Mouse (Mus musculus): ENCODE measurements around the gene Polr2b.

Polr2b gene

DNA sequence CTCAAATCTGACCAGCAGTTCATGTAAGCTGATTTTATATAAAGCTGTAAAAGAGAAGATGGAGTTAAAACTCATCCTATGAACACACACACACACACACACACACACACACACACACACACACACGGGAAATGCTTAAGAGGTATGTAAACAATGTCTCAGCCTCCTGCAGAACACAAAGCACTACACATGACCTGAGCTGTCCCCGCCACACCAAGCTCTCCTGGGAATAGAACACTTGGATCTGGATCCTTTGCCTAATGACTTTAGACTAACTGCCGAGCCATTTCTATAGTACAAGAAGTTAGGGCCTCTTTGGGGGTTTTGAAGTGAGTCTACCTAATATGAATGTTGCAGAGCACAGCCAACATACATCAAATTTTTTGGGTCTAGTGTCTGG lies 52.2 kb downstream of the Polr2b start:
- no peak for DNase-seq (ENCODE audit: extremely low read depth, low read depth)

DNA sequence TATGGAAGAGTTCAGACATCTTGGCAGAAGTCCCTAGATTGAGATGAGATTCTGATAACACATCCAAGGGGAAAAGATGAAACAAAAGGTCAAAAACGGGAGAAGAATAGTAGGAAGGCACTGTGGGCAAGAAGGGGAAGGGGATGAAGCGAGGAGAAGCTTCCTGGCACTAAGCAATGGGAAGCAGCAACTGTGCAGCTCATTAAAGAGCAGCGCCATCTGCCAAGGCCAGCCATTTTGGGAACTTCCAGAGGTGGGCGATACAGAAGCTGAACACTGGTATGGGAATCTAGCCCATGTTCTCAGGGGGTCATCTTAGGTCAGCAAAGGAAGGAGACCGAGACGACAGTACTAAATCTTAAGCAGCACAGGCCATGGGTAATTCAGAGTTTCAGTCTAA lies 53.7 kb downstream of the Polr2b start:
- no peak for DNase-seq (ENCODE audit: extremely low read depth, low read depth)

DNA sequence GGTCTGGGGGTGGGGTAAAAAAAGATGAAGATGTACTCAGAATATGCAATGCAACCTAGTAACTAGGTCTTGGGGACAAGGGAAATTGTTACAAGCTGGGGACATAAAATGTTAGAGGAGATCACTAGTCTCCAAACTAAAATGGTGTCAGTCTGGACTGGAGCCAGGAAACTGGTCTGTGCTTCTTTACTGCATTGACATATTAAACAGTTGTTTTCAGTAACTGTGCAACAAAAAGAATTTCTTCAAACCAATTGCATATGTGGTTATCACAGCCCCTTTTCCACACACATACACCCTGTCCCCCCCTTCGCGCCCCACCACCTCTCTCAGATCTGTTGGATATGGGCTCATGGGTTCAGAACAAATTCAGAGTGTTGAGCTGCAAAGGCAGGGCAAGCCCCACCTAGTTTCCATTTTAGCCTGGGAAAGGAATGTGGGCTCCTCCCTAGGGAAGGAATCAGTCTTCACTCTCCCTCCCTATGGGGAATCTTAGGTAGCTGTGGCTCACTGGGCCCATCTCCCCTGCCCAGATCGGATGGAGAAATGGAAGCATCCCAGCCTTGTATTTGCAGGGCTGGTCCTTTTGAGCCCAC lies 54.6 kb downstream of the Polr2b start:
- DNase-seq (ENCODE audit: extremely low read depth, low read depth): no peak

DNA sequence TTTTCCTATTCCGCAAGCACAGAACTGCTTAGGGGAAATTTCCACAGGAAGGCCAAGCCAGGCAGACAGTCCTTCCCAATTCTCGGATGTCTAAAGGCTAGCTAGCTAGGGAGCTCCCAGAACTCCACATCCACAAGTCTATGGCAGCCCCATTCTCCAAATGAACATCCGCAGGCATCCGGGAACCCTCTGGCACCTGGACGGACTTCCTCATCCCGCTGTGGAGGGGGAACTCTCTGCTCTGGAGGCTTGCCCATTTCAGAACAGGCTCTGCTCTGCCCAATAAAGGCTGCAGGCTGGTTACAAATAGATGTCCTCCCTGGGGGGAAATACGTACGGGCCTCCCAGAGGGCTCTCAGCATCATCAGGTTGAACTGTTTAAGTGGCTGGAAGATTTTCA lies 56.4 kb downstream of the Polr2b start:
- no peak for DNase-seq (ENCODE audit: extremely low read depth, low read depth)

DNA sequence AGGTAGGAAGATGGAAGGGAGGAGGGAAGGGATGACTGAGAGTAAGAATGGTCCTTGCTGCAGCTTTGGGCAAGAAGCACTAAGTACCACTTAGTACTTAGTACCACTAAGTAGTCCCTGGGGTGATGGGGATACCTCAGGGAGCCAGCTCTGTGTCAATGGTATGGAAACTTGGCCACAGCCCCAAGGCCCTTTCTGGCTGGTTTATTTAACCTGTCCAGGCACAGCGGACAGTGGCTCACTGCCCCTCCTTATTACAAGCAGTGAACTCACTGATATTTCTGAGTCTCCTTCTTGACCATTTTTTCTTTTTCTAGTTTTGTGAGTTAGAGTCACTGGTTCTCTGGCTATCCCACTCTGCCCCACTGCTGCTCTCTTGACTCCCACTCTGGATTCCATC lies 57.2 kb downstream of the Polr2b start:
- DNase-seq (ENCODE audit: extremely low read depth, low read depth): no peak

DNA sequence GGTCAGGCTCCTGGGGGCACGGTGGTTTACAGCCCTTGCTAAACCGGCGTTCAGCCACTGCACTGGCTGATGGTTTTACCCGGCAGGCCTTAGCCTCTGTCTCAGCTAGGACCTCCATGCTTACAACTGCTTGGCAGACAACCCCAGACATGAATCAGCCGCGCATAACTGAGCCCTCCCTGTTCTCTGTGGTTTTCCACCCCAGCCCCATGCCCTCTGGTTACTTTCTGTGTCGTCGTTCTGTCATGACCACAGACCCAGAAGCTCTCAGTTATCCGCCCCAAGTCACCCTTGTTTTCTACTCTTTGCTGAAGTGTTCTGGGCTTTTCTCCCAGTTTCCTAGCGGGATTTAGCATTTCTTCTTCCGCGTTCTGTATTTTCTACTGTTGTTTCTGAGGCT lies 57.7 kb downstream of the Polr2b start:
- no peak for DNase-seq (ENCODE audit: extremely low read depth, low read depth)

DNA sequence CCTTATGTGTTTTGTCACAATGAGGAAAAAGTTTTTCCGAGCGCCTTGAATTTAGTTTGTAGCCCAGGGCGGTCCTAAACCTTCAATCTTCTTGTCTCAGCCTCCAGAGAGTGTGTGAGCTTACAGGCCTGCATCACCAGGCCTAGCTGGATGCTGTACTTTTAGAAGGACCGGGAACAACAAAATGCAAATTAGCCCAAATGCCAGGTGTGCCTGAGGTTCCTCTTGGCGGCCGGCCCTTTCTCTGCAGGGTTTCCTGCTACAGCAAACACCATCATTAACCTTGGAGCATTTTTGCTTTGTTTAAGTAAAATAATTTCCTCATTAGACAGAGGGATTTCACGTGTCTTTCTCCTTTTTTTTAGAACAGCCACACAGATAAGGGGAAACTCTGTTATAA lies 58.2 kb downstream of the Polr2b start:
- DNase-seq (ENCODE audit: extremely low read depth, low read depth): no peak

DNA sequence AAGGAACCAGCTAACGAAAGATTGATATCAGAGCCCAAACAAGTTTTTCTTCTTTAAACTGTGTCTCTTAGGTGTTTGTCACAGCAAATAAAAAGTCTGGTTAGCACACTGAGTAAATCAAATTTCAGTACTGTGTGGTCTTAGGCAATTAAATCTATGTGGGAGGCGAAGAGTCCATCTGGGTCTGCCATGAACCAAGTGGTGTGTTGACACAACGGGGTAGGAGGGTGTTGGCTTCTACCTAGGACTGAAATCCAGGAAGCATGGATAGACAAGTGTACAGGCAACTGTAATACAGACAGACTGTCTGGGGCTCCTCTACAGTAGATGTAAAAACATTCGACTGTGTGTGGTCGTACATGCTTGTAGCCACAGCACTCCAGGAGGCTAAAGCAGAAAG lies 59.4 kb downstream of the Polr2b start:
- DNase-seq (ENCODE audit: extremely low read depth, low read depth): no peak

DNA sequence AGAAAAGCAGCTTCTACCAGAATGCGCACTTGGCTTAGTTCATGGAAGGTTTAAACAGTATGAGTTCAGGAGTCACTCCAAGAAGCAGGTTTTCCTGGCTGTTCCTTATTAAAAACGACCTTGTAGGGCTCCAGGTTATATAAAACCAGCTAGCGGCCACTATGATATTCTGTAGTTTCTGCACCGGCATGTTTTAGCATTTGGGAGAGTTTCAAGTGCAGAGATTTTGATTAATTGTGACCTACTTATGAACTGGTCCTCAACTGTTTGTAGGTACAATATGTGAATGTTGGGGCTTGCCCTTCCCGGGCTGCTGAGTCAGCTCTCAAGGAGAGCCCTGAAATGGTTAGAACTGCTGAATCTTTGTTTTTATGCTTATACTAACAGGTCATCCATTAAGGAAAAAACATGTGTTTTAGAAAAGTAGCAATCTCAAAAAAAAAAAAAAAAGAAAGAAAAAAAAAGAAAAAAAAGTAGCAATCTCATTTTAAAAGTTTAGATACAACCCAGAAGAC lies 60.5 kb downstream of the Polr2b start:
- DNase-seq (ENCODE audit: extremely low read depth, low read depth): no peak

DNA sequence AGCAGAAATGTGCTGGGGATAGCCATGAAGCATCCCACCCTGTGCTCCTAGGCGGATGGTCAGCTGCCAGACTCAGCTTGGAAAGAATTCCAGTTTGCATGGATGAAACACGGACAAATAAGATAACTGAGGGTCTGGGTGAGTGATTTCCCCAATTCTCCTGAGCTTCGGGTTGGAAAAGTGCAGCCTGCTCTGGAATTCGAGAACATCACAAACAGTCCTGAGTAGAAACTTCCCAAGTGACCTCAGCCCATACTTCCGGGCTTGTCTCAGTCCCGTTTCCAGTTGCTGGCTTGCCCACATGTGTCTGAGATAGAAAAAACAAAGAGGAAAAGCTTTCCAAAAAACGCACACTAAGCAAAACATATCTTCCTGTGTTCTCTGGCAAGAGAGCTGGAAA lies 62.3 kb downstream of the Polr2b start:
- DNase-seq (ENCODE audit: extremely low read depth, low read depth): no peak

DNA sequence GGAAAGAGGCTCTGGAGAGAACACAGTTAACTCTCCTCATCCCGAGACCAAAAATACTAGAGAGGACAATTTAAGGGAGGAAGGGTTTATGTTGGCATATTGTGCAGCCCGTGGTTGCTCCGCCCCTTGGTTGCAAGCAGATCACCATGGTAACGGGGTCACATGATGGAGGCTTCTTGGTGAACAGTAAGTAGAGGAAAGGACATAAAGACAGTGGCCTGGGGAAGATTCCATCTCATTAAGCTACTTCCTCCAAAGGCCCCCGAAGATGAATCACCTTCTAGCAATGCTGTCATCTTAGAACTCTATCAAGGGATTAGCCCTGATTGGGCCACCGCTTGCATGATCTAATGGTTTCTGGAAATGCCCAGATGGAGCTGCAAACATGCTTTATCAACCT lies 62.8 kb downstream of the Polr2b start:
- DNase-seq (ENCODE audit: extremely low read depth, low read depth): peak; percentile 13

DNA sequence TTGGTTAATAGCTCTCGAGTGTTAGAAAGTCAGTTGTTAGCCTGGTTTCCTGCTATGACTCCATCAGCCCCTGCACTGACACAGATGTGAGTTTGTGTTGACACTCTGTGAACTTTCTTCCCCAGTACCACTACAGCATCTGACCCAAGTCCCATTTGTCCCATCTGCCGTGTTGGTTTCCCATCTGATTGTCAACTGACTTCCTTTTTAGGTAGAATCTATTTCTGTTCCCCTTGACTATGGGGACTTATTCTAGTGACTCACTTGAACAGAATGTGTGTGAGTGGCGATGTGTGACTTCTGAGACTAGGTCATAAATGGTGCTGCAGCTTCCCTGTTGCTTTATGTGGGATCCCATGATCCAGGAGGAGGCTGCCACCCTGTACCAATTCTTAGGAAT lies 65.0 kb downstream of the Polr2b start:
- DNase-seq (ENCODE audit: extremely low read depth, low read depth): no peak

DNA sequence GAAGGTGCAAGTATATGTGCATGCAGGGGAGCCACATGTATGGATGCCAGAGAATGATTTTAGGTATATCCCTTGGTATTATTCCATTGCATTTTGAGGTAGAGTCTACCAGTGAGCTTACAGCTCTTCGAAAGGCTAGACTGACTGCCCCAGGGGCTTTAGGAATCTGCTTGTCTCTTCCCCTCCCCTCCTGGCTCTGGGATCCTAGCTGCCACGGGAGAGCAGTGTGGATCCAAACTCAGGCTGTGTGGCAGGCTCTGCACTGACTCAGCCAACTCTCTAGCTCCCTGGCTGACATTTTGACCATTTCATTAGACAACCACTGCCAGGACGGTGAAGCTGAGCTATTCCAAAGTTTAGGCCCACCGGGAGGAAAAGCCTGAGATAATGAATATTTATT lies 65.6 kb downstream of the Polr2b start:
- DNase-seq (ENCODE audit: extremely low read depth, low read depth): no peak

DNA sequence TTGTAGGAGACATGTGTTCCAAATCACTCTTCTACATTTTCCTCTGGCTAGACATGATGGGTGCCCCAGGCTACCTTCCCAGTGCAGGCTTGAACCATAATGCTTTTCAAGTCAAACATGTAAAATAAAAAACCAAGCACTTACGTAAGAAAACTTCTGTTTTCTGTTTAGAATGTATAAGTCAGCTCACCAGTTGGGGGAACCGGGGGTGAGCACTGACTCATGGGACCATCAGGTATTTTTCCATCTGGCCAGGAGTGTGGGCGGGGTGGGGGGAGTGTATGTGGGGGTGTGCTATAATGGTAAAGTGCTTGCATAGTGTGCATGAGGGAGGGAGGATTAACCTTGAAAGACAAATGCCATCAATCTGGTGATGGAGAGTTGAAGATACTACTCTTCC lies 68.1 kb downstream of the Polr2b start:
- DNase-seq (ENCODE audit: extremely low read depth, low read depth): no peak

DNA sequence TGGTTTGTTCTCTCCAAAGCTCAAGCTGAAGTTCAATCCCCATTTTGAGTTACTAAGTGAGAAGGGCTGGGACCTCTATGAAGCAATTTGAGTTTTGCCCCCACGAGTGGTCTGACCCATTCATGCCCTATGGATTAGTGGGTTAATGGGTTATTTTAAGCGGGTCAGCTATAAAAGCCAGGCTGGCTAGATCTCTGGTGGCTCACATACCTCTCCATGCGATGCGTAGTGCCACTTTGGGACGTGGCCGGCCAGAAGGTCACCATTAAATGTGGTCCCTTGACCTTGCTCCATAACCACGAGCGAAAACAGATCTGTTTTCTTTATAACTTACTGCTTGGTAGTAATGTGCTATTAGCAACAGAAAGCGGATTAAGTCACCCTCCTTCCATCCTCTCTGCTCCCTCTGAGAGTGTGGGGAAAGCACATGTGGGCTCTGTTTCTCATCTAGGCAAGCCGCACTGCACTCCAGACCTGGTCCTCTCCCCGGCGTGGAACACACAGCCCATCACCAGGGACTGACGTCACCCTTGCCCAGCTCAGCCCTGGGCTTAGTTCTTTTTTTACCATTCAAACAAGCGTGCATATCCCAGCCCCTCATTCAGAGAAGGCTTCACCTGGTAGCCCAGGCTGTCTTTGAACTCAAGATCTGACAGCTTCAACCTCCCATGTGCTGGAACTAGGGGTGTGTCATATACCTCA lies 69.6 kb downstream of the Polr2b start:
- DNase-seq (ENCODE audit: extremely low read depth, low read depth): no peak

DNA sequence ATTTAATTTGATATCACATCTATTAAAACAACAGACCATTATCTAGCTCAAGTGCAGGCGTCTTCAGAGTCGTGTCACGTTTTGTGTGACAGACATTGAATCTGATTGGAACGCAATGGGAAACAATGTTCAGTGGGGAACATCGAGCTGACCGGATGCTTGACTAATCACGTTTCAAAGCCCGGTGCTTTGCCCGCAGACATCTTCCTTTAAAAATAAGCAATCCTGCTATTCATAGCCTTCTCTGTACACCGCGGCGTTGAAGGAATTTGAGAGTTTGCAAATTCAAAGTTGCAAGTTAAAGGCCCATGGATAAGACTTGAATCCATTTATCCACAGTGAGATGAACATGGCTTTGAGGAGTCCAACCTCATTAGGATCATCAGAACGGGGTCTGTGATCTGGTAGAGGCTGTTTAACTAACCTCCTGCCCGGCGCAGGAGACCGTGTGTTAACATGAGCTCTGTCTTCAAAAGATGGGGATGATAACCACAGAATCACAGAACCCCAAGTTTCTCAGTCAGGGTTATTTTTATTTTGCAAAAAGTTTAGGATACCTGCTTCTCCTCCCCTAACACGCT lies 70.5 kb downstream of the Polr2b start:
- DNase-seq (ENCODE audit: extremely low read depth, low read depth): no peak

DNA sequence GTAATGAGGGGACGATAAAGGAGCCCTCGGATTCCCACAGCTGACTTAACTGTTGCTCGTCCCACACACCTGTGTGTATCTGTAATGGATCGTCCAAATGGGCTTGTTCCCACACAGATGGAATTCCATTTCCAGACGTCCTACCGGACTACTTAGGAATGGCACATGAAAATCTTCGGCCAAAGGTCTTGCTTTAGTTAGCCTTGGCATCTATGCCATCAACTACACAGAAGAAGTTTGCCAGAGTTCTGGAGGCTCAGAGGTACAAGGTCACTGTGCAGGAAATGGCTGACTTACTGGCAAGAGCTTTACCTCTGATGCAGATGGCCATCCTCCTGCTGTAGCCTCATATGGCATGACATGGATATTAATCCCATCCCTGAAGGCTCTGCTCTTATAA lies 71.3 kb downstream of the Polr2b start:
- no peak for DNase-seq (ENCODE audit: extremely low read depth, low read depth)

DNA sequence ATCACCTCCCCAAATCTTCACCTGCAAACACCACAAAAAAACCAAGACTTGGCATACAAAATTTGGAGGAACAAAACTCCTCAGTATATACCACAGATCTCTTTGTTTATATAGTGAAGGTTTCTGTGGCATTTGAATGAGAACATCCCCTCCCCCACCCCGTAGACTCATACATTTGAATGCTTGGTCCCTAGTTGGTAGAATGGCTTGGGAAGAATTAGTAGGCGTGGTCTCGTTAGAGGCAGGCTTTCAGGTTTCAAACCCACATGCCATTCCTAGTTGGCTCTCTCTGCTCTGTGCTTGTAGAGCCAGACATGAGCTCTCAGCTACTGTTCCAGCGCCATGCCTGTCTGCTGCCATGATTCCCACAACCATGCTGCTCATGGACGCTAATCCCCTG lies 71.7 kb downstream of the Polr2b start:
- DNase-seq (ENCODE audit: extremely low read depth, low read depth): no peak

DNA sequence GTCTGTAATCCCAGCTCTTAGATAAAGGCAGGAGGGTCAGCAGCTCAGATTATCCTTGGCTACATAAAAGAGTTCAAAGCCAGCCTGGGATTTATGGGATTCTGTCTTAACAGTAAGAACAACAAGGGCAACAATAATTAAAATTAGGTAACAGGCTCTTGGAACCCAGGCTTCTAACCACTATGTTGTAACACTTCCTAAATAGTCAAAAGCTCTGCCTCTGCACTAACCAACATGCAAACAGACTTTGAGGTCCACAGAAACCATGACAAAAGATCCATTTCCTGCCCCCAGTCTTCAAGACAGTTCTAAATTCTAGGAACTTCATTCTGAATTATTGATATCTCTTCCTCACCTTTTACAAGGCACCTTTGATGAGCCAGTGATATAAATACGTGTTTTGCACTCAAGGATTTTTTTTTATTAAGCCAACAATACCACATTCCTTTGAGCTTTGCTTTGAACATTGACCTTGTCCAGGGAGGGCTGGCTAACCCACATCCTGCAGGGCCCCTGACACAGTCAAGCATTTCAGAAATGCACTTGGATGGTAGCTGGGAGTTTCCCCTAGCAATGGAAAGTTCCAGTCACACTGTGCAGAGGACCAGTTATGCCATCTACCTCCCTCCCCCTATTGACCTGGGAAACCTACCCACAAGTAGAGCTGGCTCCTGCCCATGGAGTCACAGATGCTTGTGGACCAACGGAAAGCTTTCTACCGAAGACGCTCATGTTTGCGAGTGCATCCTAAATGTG lies 74.0 kb downstream of the Polr2b start:
- DNase-seq (ENCODE audit: extremely low read depth, low read depth): no peak

DNA sequence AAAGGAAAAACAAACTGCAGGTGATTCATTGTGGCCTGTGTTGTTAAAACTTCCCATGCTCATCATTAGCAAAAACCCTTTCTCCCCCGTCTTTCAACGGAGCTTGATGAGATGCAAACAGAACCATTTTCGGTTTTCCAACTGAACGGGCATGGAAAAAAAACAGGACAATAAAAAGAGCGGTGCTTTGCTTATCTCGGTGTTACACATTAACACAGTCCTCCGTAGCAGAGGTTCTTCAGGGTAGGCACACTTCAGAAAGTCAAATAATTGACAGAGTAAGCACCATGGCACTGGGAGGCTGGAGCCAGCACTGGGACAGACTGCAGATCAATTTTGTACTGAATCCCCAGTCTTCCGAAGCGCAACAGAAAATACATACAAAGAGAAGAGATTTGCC lies 74.8 kb downstream of the Polr2b start:
- DNase-seq (ENCODE audit: extremely low read depth, low read depth): no peak

DNA sequence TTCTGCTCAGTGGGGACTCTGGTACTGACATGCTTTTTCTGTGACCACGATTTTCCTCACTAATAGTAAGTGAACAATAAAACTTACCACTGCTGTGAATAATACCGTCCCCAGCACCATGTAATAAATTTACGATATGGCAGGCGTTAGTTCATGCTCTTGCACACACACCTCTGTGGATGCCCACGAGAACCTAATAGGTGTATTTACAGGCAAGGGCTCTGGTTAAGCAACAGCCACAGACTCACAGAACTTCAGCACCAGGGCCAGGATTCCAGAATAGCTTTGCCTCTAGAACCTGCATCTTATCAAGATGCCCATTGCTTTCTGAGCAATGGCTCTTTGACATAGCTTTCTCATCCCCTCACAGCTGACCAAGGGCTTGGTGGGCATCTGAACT lies 75.3 kb downstream of the Polr2b start:
- no peak for DNase-seq (ENCODE audit: extremely low read depth, low read depth)

DNA sequence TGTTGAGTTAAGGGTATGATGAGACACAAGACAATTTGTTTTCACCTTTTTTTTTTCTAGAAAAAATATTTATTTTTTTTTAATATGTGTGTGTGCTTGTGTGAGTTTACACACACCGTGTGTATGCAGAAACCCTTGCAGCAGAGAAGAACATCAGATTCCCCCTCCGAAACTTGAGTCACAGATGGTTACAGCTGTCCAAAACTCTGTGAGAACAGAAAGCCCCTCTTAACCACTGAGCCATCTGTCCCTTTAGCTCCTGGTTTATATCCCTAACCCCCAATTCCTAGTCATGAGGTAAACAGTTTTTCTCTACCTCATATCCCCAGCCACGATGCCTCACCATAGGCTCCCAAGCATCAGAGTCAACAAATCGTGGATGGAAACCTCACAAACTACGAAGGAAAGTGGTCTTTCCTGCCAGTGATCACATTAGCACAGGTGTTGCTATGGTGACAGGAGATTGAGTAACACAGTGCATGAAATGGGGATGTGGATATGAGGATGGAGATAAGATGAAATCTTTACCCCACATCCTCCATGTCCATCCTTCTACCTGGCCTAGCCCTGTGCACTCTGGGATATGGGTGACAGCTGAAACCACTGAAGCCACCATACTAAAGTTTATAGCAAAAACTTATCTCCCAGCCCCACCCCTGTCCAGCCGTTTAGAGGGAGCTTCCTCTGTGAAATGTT lies 76.1 kb downstream of the Polr2b start:
- no peak for DNase-seq (ENCODE audit: extremely low read depth, low read depth)

Data from MEL-GATA-1-ER (cell line).